Mouse (Mus musculus): ENCODE results near the gene Nfia. TPM values are rescaled to one million over a fixed set of nuclear protein-coding genes. Genes with fewer than 3 reads are reported as not detected.

Gene Nfia
- polyA plus RNA-seq, 1 experiment from 2014 or later = 9.9 TPM

GRCm38 (mm10) chr4:97813035-97813434 is 40.5 kb downstream of the Nfia start:
- DNase-seq = no peak
- WGBS (ENCODE audit: insufficient replicate concordance) = 65% methylated on average over 5 of the region's 5 CpGs
- no peak overlapping the region; the same call in 1 of the 2 replicates for H3K27ac ChIP-seq (ENCODE audit: low read depth)
- H3K4me3 ChIP-seq (ENCODE audit: low read depth, low read length) = no peak overlapping the region
- H3K4me2 ChIP-seq (ENCODE audit: low read depth, low read length) = no peak overlapping the region
- no peaks in the 10 kb centered on the region for H3K9me3 ChIP-seq (ENCODE audit: low read length)
- peaks cover 40% of the 10 kb centered on the region for H3K4me1 ChIP-seq (ENCODE audit: insufficient read depth)
- H3K36me3 ChIP-seq (replicated peaks; ENCODE audit: insufficient read depth, low read length) = no peaks in the 10 kb centered on the region
- H3K27me3 ChIP-seq (ENCODE audit: insufficient read depth, low read length) = no peaks in the 10 kb centered on the region
- no peak for ATAC-seq
- H3K9ac ChIP-seq (replicated peaks) = no peak overlapping the region
- no peak for TF ChIP-seq CTCF (IDR thresholded peaks at IDR 0.05; ENCODE audit: low read depth)
- TF ChIP-seq EP300 (IDR thresholded peaks at IDR 0.05; ENCODE audit: low read depth) = no peak

DNA sequence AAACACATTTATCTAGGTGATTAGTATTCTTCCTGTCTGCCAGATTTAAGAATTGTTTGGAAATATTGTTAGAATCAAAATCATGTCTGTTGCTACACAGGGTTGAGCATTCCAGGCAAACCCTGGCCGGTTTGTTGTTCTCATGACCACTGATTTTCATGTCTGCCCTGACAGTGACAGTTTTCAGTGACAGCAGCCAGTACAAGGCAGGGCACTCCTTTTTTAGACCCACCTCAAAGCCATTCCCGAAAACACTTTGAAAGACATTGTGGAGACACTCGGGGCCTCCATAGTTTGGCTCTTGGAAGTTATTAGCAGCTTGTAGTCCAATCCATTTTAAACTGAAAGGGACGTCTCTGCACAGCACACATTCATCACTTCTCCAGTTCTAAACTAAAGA is 41.5 kb downstream of the Nfia start:
- peaks cover 36% of the 10 kb centered on the region for H3K4me1 ChIP-seq (ENCODE audit: insufficient read depth)
- DNase-seq (no peak), ATAC-seq (no peak)
- no peaks in the 10 kb centered on the region for H3K9me3 ChIP-seq (ENCODE audit: low read length)
- WGBS (ENCODE audit: insufficient replicate concordance) = 69% methylated on average over 4 of the region's 4 CpGs
- peak overlapping the region; percentile 89 for H3K27ac ChIP-seq (ENCODE audit: low read depth)
- TF ChIP-seq CTCF (IDR thresholded peaks at IDR 0.05; ENCODE audit: low read depth) (no peak), EP300 (IDR thresholded peaks at IDR 0.05; ENCODE audit: low read depth) (no peak)
- no peak overlapping the region for H3K9ac ChIP-seq (replicated peaks)
- H3K27me3 ChIP-seq (ENCODE audit: insufficient read depth, low read length) = no peaks in the 10 kb centered on the region
- no peak overlapping the region for H3K4me3 ChIP-seq (ENCODE audit: low read depth, low read length)
- no peaks in the 10 kb centered on the region for H3K36me3 ChIP-seq (replicated peaks; ENCODE audit: insufficient read depth, low read length)
- no peak overlapping the region for H3K4me2 ChIP-seq (ENCODE audit: low read depth, low read length)

DNA sequence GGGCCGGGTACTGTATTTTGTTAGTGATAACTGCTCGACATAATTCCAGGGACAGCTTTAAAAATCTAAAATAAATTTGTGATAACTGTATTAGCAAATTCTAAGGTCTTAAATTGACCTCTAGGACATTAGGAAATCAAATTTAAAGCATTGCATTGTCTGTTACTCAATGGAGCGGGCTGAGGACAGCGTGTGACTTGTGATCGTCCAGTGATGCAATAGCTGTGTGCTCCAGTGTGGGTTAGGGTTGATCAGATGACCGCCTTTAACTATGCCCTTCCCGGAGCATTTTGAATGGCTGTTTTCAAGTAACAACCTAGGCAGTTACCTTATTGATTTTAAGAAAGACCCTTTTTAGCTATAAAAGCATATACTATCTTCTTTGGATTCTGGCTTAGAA is 42.0 kb downstream of the Nfia start:
- WGBS (ENCODE audit: insufficient replicate concordance) = 56% methylated on average over 7 of the region's 7 CpGs
- Histone ChIP-seq H3K27me3 (ENCODE audit: insufficient read depth, low read length) (no peaks in the 10 kb centered on the region), H3K4me3 (ENCODE audit: low read depth, low read length) (no peak overlapping the region), H3K9ac (replicated peaks) (no peak overlapping the region), H3K27ac (ENCODE audit: low read depth) (peak overlapping the region; percentile 89), H3K9me3 (ENCODE audit: low read length) (no peaks in the 10 kb centered on the region), H3K36me3 (replicated peaks; ENCODE audit: insufficient read depth, low read length) (no peaks in the 10 kb centered on the region), H3K4me2 (ENCODE audit: low read depth, low read length) (no peak overlapping the region), H3K4me1 (ENCODE audit: insufficient read depth) (peaks cover 31% of the 10 kb centered on the region)
- DNase-seq = peak; percentile 55
- TF ChIP-seq EP300 (IDR thresholded peaks at IDR 0.05; ENCODE audit: low read depth) = peak; percentile 93
- no peak for TF ChIP-seq CTCF (IDR thresholded peaks at IDR 0.05; ENCODE audit: low read depth)
- ATAC-seq = peak; percentile 87

DNA sequence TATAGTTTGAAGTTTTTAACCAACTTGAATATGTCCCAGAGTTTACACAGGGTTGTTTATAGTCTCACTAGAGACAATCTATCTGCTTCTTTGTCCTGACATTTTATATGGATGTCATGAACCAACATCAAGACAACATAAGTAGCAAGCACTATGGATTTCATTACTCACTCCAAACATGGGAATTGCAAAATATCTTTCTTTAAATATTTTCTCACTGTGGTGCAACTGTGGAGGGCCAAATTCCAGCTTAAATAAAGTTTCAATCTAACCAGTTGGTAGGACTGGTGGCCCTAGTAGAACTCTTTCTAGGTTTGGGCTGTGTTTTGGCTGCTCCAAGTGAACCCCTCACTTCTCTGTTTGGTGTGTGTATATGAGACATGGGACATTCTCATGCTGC is 43.5 kb downstream of the Nfia start:
- peak overlapping the region; percentile 89 for H3K27ac ChIP-seq (ENCODE audit: low read depth)

DNA sequence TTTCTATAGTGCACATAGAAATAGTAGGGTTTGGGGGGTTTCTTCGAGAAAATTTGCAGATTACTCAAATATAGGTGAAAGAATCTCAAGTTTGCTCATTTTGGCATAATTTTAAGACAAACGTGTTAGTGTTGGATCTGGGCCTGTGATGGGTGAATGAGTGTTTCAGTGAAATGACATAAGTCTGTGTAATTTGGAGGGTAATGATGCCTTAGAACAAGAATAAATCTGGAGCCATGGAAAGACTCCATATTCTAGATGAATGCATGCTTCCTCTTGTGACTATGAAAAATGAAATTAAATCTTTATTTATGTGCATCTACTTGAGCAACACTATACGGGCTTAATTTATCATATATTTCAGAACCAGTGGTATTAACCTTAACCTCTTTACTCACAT is 44.2 kb downstream of the Nfia start:
- H3K9me3 ChIP-seq (ENCODE audit: low read length) = no peaks in the 10 kb centered on the region
- no peak for TF ChIP-seq EP300 (IDR thresholded peaks at IDR 0.05; ENCODE audit: low read depth)
- no peak for TF ChIP-seq CTCF (IDR thresholded peaks at IDR 0.05; ENCODE audit: low read depth)
- H3K27ac ChIP-seq (ENCODE audit: low read depth) = peak overlapping the region; percentile 89

More for the DNA sequence above, 43.5 kb downstream of the Nfia start:
- H3K4me3 ChIP-seq (ENCODE audit: low read depth, low read length) = no peak overlapping the region
- TF ChIP-seq CTCF (IDR thresholded peaks at IDR 0.05; ENCODE audit: low read depth) = no peak
- TF ChIP-seq EP300 (IDR thresholded peaks at IDR 0.05; ENCODE audit: low read depth) = peak; percentile 66
- H3K9me3 ChIP-seq (ENCODE audit: low read length) = no peaks in the 10 kb centered on the region
- H3K36me3 ChIP-seq (replicated peaks; ENCODE audit: insufficient read depth, low read length) = no peaks in the 10 kb centered on the region
- no peaks in the 10 kb centered on the region for H3K27me3 ChIP-seq (ENCODE audit: insufficient read depth, low read length)
- peaks cover 20% of the 10 kb centered on the region for H3K4me1 ChIP-seq (ENCODE audit: insufficient read depth)
- no peak for DNase-seq
- 0 out of 2 replicates have a peak overlapping the region, but pooled peaks have one; percentile 12 for H3K4me2 ChIP-seq (ENCODE audit: low read depth, low read length)
- ATAC-seq = peak; percentile 47
- no peak overlapping the region for H3K9ac ChIP-seq (replicated peaks)

DNA sequence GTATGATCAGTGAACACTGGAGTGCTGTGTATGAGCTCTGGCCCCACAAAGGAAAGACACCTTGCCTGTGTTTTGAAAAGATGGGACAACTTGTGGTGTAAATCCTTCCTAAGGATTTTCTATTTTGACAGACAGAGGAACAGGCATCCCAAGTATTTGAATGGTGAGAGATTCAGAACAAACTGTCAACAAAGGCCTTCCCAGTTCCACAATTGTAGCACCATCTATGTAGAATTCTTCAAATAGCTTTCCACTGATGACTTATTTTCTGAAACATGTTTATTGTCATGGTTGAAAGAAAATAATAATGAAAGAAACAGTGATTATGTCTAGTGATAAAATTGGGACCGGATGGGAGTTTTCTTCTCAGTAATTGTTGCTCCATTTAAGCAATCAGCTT is 45.2 kb downstream of the Nfia start:
- H3K27ac ChIP-seq (ENCODE audit: low read depth) = peak overlapping the region; percentile 60
- no peak for ATAC-seq
- 67% methylated on average over 1 of the region's 1 CpGs for WGBS (ENCODE audit: insufficient replicate concordance)

More for the DNA sequence above, 44.2 kb downstream of the Nfia start:
- Histone ChIP-seq H3K36me3 (replicated peaks; ENCODE audit: insufficient read depth, low read length) (no peaks in the 10 kb centered on the region), H3K4me1 (ENCODE audit: insufficient read depth) (peaks cover 26% of the 10 kb centered on the region), H3K27me3 (ENCODE audit: insufficient read depth, low read length) (no peaks in the 10 kb centered on the region), H3K4me2 (ENCODE audit: low read depth, low read length) (0 out of 2 replicates have a peak overlapping the region, but pooled peaks have one; percentile 12), H3K4me3 (ENCODE audit: low read depth, low read length) (no peak overlapping the region), H3K9ac (replicated peaks) (no peak overlapping the region)
- DNase-seq = no peak
- 81% methylated on average over 3 of the region's 3 CpGs for WGBS (ENCODE audit: insufficient replicate concordance)
- ATAC-seq = no peak

GRCm38 (mm10) chr4:97818498-97818897 is 46.0 kb downstream of the Nfia start:
- H3K27me3 ChIP-seq (ENCODE audit: insufficient read depth, low read length) = no peaks in the 10 kb centered on the region
- no peak overlapping the region for H3K9ac ChIP-seq (replicated peaks)
- no peaks in the 10 kb centered on the region for H3K9me3 ChIP-seq (ENCODE audit: low read length)
- 73% methylated on average over 3 of the region's 3 CpGs for WGBS (ENCODE audit: insufficient replicate concordance)
- no peaks in the 10 kb centered on the region for H3K36me3 ChIP-seq (replicated peaks; ENCODE audit: insufficient read depth, low read length)
- peaks cover 26% of the 10 kb centered on the region for H3K4me1 ChIP-seq (ENCODE audit: insufficient read depth)
- H3K4me2 ChIP-seq (ENCODE audit: low read depth, low read length) = no peak overlapping the region
- no peak for ATAC-seq
- peak overlapping the region; percentile 44 for H3K27ac ChIP-seq (ENCODE audit: low read depth)
- DNase-seq = no peak
- H3K4me3 ChIP-seq (ENCODE audit: low read depth, low read length) = no peak overlapping the region
- TF ChIP-seq EP300 (IDR thresholded peaks at IDR 0.05; ENCODE audit: low read depth) = no peak
- no peak for TF ChIP-seq CTCF (IDR thresholded peaks at IDR 0.05; ENCODE audit: low read depth)

More for the DNA sequence above, 45.2 kb downstream of the Nfia start:
- TF ChIP-seq EP300 (IDR thresholded peaks at IDR 0.05; ENCODE audit: low read depth) (no peak), CTCF (IDR thresholded peaks at IDR 0.05; ENCODE audit: low read depth) (no peak)
- Histone ChIP-seq H3K27me3 (ENCODE audit: insufficient read depth, low read length) (no peaks in the 10 kb centered on the region), H3K4me3 (ENCODE audit: low read depth, low read length) (no peak overlapping the region), H3K9me3 (ENCODE audit: low read length) (no peaks in the 10 kb centered on the region), H3K9ac (replicated peaks) (0 out of 2 replicates have a peak overlapping the region, but pooled peaks have one; percentile 5), H3K4me1 (ENCODE audit: insufficient read depth) (peaks cover 28% of the 10 kb centered on the region), H3K4me2 (ENCODE audit: low read depth, low read length) (peak overlapping the region; percentile 44), H3K36me3 (replicated peaks; ENCODE audit: insufficient read depth, low read length) (no peaks in the 10 kb centered on the region)
- DNase-seq = no peak
